Mouse (Mus musculus) embryonic fibroblast, embryonic 13.5 days (primary cell): ENCODE measurements around the gene Coasy. TPM values are rescaled to one million over a fixed set of nuclear protein-coding genes. Genes with fewer than 3 reads are reported as not detected.
"Not testable (repeated sequence)": the region's sequence is repeated elsewhere in the genome, so short reads cannot be mapped to it uniquely, and the experiment has no call there.

ENCODE experiments used
- H3K27ac ChIP-seq: 2 replicates; pipeline ENCODE4 v1.5.1; 2012; ENCODE audit warnings: low read length, control low read depth, inconsistent platforms; ENCODE audit not compliant: insufficient read depth
- H3K4me1 ChIP-seq: 2 replicates; pipeline ENCODE4 v1.6.1; 2011; ENCODE audit warnings: low read length; ENCODE audit not compliant: control insufficient read depth, insufficient read depth
- H3K4me3 ChIP-seq: 2 replicates; pipeline ENCODE4 v1.5.1; 2011; ENCODE audit warnings: mild to moderate bottlenecking, control low read depth, low read length; ENCODE audit not compliant: insufficient read depth
- CTCF ChIP-seq: IDR thresholded peaks from 2 replicates; pipeline ENCODE4 v1.5.1; 2011; ENCODE audit warnings: mild to moderate bottlenecking, control low read depth, low read length, moderate library complexity, borderline replicate concordance; ENCODE audit not compliant: insufficient read depth
- POLR2A ChIP-seq: IDR thresholded peaks from 2 replicates; pipeline ENCODE4 v1.6.1; 2011; ENCODE audit warnings: low read depth, mild to moderate bottlenecking, control low read depth, low read length, moderate library complexity
- polyA plus RNA-seq: library from polyadenylated mRNA; stranded (reverse); fragments of >200 nt; gene quantifications from 2 replicates; pipeline ENCODE4 v1.2.4, GENCODE M21; 2011; ENCODE audit warnings: low read depth; ENCODE audit not compliant: missing spikeins, insufficient read length

Gene Coasy
- polyA plus RNA-seq, 1 experiment: 15.0 TPM

GRCm38 (mm10) chr11:101109351-101109750, 27.0 kb downstream of the Coasy start:
- Histone ChIP-seq H3K27ac (no peak overlapping the region), H3K4me1 (no peaks in the 10 kb centered on the region), H3K4me3 (no peak overlapping the region)
- TF ChIP-seq POLR2A (no peak), CTCF (no peak)

GRCm38 (mm10) chr11:101110708-101111107, 28.3 kb downstream of the Coasy start:
- Histone ChIP-seq H3K27ac (no peak overlapping the region), H3K4me3 (no peak overlapping the region), H3K4me1 (no peaks in the 10 kb centered on the region)
- no peak for TF ChIP-seq POLR2A
- no peak for TF ChIP-seq CTCF

- TF ChIP-seq POLR2A (no peak), CTCF (no peak)
- Histone ChIP-seq H3K4me1 (no peaks in the 10 kb centered on the region), H3K4me3 (no peak overlapping the region), H3K27ac (no peak overlapping the region)
Measured at GRCm38 (mm10) chr11:101111178-101111577, 28.8 kb downstream of the Coasy start.

DNA sequence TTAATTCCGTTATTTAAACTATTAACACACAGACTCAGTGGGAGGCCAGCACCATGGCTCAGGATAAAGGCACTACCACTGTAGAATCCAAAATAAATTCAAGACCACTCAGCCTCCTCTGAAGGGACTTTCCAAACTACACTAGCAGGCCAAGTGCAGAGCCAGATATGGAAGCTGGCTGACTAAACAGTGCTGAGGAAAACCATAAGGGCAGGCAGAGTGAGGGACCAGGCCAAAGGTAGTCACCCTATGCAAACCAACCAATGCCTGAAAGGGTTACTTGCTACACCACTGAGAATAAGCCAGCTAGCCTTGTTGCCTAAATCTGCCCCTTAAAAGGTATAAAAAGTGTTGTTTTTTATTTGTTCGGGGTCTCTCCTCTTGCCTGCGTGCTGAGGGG, 29.8 kb downstream of the Coasy start:
- H3K27ac ChIP-seq: no peak overlapping the region
- TF ChIP-seq POLR2A: no peak
- TF ChIP-seq CTCF: no peak
- H3K4me3 ChIP-seq: no peak overlapping the region

GRCm38 (mm10) chr11:101115564-101115963, 33.2 kb downstream of the Coasy start:
- no peak for TF ChIP-seq CTCF
- no peak for TF ChIP-seq POLR2A
- Histone ChIP-seq H3K4me1 (no peaks in the 10 kb centered on the region), H3K4me3 (no peak overlapping the region), H3K27ac (no peak overlapping the region)

More for the DNA sequence above, 29.8 kb downstream of the Coasy start:
- no peaks in the 10 kb centered on the region for H3K4me1 ChIP-seq

DNA sequence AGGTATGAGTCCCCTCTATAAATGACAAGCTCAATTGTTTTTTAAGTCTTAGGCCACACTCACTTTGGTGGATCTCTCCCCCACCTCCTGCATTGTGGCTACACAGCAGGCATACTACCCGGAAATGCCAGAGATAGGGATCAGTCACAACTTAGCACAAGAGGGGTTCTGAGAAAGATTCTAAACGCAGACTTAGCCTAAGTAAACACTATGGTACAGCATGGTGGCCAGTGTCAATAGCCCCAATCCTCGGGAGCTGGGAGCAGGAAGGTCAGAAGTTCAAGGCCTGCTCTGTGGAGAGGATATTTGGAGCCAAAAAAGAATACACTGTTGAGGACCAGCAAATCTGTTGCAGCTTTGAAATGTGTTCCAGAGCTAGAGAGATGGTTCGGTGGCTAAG, 35.7 kb downstream of the Coasy start:
- Histone ChIP-seq H3K27ac (no peak overlapping the region), H3K4me3 (peak overlapping the region; percentile 97), H3K4me1 (0 out of 2 replicates have a peak, but pooled peaks cover 2% of the 10 kb centered on the region)
- TF ChIP-seq POLR2A (no peak), CTCF (no peak)

DNA sequence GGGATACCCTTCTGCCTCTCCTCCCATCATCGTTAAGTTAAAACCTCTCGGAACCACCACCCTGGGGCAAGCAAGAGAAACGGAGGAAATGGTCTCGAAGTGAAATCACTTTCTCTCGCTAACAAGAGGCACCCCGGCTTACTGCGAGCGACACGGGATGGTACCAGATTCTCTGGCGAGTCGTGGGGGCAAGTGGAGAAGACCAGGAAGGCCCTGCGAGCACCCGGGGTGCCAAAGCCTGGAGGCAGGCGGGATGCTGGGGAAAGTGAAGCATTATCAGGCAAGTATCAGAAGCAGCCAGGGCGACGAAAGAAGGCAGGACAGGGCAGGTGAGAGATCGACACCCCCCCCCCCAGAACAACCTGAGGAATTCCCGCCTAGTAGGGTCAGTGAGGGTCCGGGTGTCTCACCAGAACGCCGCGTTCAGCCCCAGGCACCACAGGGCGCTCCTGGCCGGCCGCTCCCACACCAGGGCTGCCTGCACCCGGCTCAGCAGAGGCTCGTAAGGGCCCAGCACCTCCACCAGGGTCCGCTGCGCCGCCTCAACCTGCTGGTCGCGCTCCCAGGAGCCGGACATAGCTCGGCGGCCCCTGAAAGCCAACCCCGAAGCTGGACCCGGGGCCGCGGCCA, 36.9 kb downstream of the Coasy start:
- no peak for TF ChIP-seq POLR2A
- no peak for TF ChIP-seq CTCF
- peak overlapping the region; percentile 97 for H3K4me3 ChIP-seq
- H3K4me1 ChIP-seq: 0 out of 2 replicates have a peak, but pooled peaks cover 2% of the 10 kb centered on the region
- peak overlapping the region; percentile 19; the same call in 1 of the 2 replicates for H3K27ac ChIP-seq

GRCm38 (mm10) chr11:101119761-101120544, 37.6 kb downstream of the Coasy start, which contains the start of the genes Retreg3 and Tubg1:
Gene Retreg3 (minus strand): TSS chr11:101119893.
Gene Tubg1 (plus strand): TSS chr11:101119938.
- peak within 1 kb of the TSS; percentile 97 for H3K4me3 ChIP-seq
- TF ChIP-seq POLR2A: peak; percentile 94
- TF ChIP-seq CTCF: no peak

GRCm38 (mm10) chr11:101120545-101121188, 38.3 kb downstream of the Coasy start:
- peak overlapping the region; percentile 54 for H3K27ac ChIP-seq
- 0 out of 2 replicates have a peak, but pooled peaks cover 2% of the 10 kb centered on the region for H3K4me1 ChIP-seq
- no peak for TF ChIP-seq CTCF
- TF ChIP-seq POLR2A: no peak
- H3K4me3 ChIP-seq: peak overlapping the region; percentile 64

More at GRCm38 (mm10) chr11:101119761-101120544, 37.6 kb downstream of the Coasy start, which contains the start of the genes Retreg3 and Tubg1:
- Histone ChIP-seq H3K27ac (peak within 1 kb of the TSS; percentile 54), H3K4me1 (0 out of 2 replicates have a peak, but pooled peaks cover 2% of the 10 kb centered on the region)

DNA sequence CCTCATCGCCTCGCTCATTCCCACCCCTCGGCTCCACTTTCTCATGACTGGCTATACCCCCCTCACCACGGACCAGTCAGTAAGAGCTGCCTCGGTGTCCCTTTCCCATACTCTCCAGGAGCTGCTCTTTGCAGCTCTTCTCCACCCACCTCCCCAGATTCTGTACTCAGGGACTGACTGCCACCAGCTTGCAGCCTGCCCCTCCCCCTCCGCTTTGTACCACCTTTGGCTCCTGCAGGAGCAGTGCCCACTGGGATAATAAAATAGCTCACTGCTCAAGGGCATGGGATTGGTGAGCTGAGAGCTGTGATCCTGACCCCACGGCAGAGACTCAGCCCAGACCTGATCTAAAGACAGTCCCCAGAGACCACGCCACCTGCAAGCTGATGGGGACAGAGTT, 42.1 kb downstream of the Coasy start:
- not testable (repeated sequence) for H3K4me3 ChIP-seq

DNA sequence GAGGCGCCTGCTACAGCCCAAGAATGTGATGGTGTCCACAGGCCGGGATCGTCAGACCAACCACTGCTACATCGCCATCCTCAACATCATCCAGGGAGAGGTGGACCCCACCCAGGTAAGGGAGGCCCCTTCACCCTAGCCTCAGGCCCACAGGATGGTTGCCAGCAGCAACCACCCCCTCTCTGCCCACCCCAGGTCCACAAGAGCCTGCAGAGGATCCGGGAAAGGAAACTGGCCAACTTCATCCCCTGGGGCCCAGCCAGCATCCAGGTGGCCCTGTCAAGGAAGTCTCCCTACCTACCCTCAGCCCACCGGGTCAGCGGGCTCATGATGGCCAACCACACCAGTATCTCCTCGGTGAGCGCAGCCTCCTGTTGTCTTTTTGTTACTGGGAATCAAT, 42.6 kb downstream of the Coasy start:
- not testable (repeated sequence) for H3K4me1 ChIP-seq, H3K27ac ChIP-seq, H3K4me3 ChIP-seq

More for the DNA sequence above, 42.1 kb downstream of the Coasy start:
- H3K27ac ChIP-seq, H3K4me1 ChIP-seq: not testable (repeated sequence)
